Mouse (Mus musculus): ENCODE data around the gene 1700029J07Rik. TPM values are rescaled to one million over a fixed set of nuclear protein-coding genes. Genes with fewer than 3 reads are reported as not detected.

The 1700029J07Rik gene
- total and polyA plus RNA-seq, 3 experiments: 0.85 to 2.1 (median 1.8) TPM

GRCm38 (mm10) chr8:46007050-46007672, 32.1 kb upstream of the 1700029J07Rik start:
- H3K9ac ChIP-seq (ENCODE audit: insufficient read depth, low read depth): no peak overlapping the region
- dilution Hi-C loops (cut with MboI; ENCODE audit: extremely low pct_ligation_motif_present, extremely low pct_unique_long_range_greater_than_20kb, low sequenced_read_pairs) (no loop called here), in situ Hi-C loops (cut with MboI; ENCODE audit: low pct_ligation_motif_present, low pct_unique_long_range_greater_than_20kb, low sequenced_read_pairs) (no loop called here)
- no peaks in the 10 kb centered on the region for H3K9me3 ChIP-seq (replicated peaks; ENCODE audit: low read length)
- H3K27me3 ChIP-seq (replicated peaks): no peaks in the 10 kb centered on the region
- no peaks in the 10 kb centered on the region for H3K36me3 ChIP-seq (replicated peaks in 1 of 2; ENCODE audit: control insufficient read depth in 1 of 2, insufficient read depth in 1 of 2, low read length in 1 of 2)
- H3K4me3 ChIP-seq (replicated peaks in 1 of 3; ENCODE audit: low read depth in 2 of 3, low read length in 2 of 3, poor library complexity in 1 of 3): no peak overlapping the region
- TF ChIP-seq SIN3A (IDR thresholded peaks at IDR 0.05; ENCODE audit: low read length): no peak
- TF ChIP-seq CHD1 (IDR thresholded peaks at IDR 0.05; ENCODE audit: low read depth, low read length): no peak
- TF ChIP-seq HCFC1 (IDR thresholded peaks at IDR 0.05; ENCODE audit: low read depth, low read length): no peak
- no peak for TF ChIP-seq TBP (conservative IDR thresholded peaks at IDR 0.05; ENCODE audit: low read depth, low read length)
- no peak for TF ChIP-seq USF2 (conservative IDR thresholded peaks at IDR 0.05; ENCODE audit: low read depth, low read length)
- TF ChIP-seq ZKSCAN1 (IDR thresholded peaks at IDR 0.05; ENCODE audit: borderline replicate concordance, low read depth, low read length): no peak
- TF ChIP-seq MYC (IDR thresholded peaks at IDR 0.05; ENCODE audit: low read depth, low read length): no peak
- TF ChIP-seq SMC3 (IDR thresholded peaks at IDR 0.05; ENCODE audit: low read depth, low read length): no peak
- no peak for TF ChIP-seq ELF1 (IDR thresholded peaks at IDR 0.05; ENCODE audit: low read depth, low read length)
- no peak for TF ChIP-seq POLR2A (IDR thresholded peaks at IDR 0.05; ENCODE audit: low read depth, low read length)
- TF ChIP-seq MAFK (IDR thresholded peaks at IDR 0.05; ENCODE audit: insufficient replicate concordance, low read length): no peak
- TF ChIP-seq MXI1 (IDR thresholded peaks at IDR 0.05; ENCODE audit: low read depth, low read length): no peak
- TF ChIP-seq GABPA (IDR thresholded peaks at IDR 0.05; ENCODE audit: insufficient replicate concordance, low read depth, low read length): no peak
- no peak for TF ChIP-seq CHD2 (IDR thresholded peaks at IDR 0.05; ENCODE audit: low read length)
- no peaks in the 10 kb centered on the region for H3K79me2 ChIP-seq (replicated peaks; ENCODE audit: control insufficient read depth, extremely low read depth, insufficient read depth, poor library complexity, severe bottlenecking)
- no peak for DNase-seq (ENCODE audit: extremely low read depth)
- H3K4me1 ChIP-seq (ENCODE audit: control insufficient read depth in 1 of 2, insufficient read depth in 2 of 2): peaks cover 0 to 19% of the 10 kb centered on the region in 2 experiments; a peak in 3 of 4 replicates
- no peak overlapping the region for H3K27ac ChIP-seq (ENCODE audit: insufficient read depth, low read depth)
- no peak overlapping the region for H3K4me2 ChIP-seq (ENCODE audit: insufficient read depth, low read depth, poor library complexity, severe bottlenecking)

DNA sequence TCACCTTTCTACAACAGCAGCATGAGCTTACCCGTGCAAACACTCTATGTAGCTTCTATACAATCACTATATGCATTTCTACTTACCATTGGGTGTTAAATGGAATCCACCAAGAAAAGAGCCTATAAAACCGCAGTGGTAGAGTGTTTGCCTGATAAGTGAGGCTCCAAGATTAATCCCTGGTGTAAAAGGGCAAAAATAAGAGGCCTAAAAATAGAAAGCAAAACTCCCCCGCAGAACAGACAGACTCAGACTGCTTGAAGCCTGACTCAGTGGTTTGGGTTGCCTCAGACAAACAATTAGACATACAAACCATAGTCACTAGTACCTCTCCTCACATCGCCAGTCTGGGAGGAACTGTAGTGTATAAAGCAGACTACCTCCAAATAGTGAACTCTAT, 30.5 kb upstream of the 1700029J07Rik start, which contains the start of gene Ankrd37:
Gene Ankrd37 (minus strand): TSS at position 112 of the 400 bp plus-strand sequence.
- Histone ChIP-seq H3K27ac (ENCODE audit: insufficient read depth, low read depth) (no peak within 1 kb of the TSS), H3K4me3 (replicated peaks in 1 of 3; ENCODE audit: low read depth in 2 of 3, low read length in 2 of 3, poor library complexity in 1 of 3) (no peak within 1 kb of the TSS), H3K36me3 (replicated peaks in 1 of 2; ENCODE audit: control insufficient read depth in 1 of 2, insufficient read depth in 1 of 2, low read length in 1 of 2) (no peaks in the 10 kb centered on the region), H3K9me3 (replicated peaks; ENCODE audit: low read length) (no peaks in the 10 kb centered on the region), H3K9ac (ENCODE audit: insufficient read depth, low read depth) (no peak within 1 kb of the TSS), H3K79me2 (replicated peaks; ENCODE audit: control insufficient read depth, extremely low read depth, insufficient read depth, poor library complexity, severe bottlenecking) (no peaks in the 10 kb centered on the region), H3K4me2 (ENCODE audit: insufficient read depth, low read depth, poor library complexity, severe bottlenecking) (peak within 1 kb of the TSS; percentile 76; the same call in 1 of the 2 replicates), H3K4me1 (ENCODE audit: control insufficient read depth in 1 of 2, insufficient read depth in 2 of 2) (peaks cover 0 to 31% of the 10 kb centered on the region in 2 experiments; a peak in 3 of 4 replicates), H3K27me3 (replicated peaks) (no peaks in the 10 kb centered on the region)
- TF ChIP-seq ETS1 (conservative IDR thresholded peaks at IDR 0.05; ENCODE audit: low read depth, low read length) (no peak), JUN (IDR thresholded peaks at IDR 0.05; ENCODE audit: insufficient read depth, low read depth, low read length) (no peak), MAZ (IDR thresholded peaks at IDR 0.05; ENCODE audit: low read depth, low read length) (no peak), NRF1 (IDR thresholded peaks at IDR 0.05; ENCODE audit: low read depth, low read length) (no peak), NELFE (IDR thresholded peaks at IDR 0.05; ENCODE audit: low read depth, low read length) (no peak), SMC3 (IDR thresholded peaks at IDR 0.05; ENCODE audit: low read depth, low read length) (no peak), MAFK (IDR thresholded peaks at IDR 0.05; ENCODE audit: insufficient replicate concordance, low read length) (no peak), SIN3A (IDR thresholded peaks at IDR 0.05; ENCODE audit: low read length) (no peak)
- in situ Hi-C loops (cut with MboI; ENCODE audit: low pct_ligation_motif_present, low pct_unique_long_range_greater_than_20kb, low sequenced_read_pairs): no loop called here
- DNase-seq (ENCODE audit: extremely low read depth): no peak
- dilution Hi-C loops (cut with MboI; ENCODE audit: extremely low pct_ligation_motif_present, extremely low pct_unique_long_range_greater_than_20kb, low sequenced_read_pairs): no loop called here
